Mouse (Mus musculus): ENCODE measurements around the gene Scn7a. TPM values are rescaled to one million over a fixed set of nuclear protein-coding genes. Genes with fewer than 3 reads are reported as not detected.

The Scn7a gene
- polyA plus RNA-seq (2015; fragmentation: Nextera tagmentation; extraction: Ambion mirVana), result 0.01 TPM in 1 of 2 replicates, not detected in the other

- Histone ChIP-seq H3K9ac (no peak within 1 kb of the TSS), H3K9me3 (replicated peaks) (no peaks in the 10 kb centered on the region), H3K4me1 (replicated peaks) (no peaks in the 10 kb centered on the region), H3K4me2 (no peak within 1 kb of the TSS), H3K36me3 (replicated peaks) (no peaks in the 10 kb centered on the region), H3K27ac (replicated peaks) (no peak within 1 kb of the TSS), H3K27me3 (no peaks in the 10 kb centered on the region), H3K4me3 (replicated peaks) (no peak within 1 kb of the TSS)
- 28% methylated on average over 6 of the region's 6 CpGs for WGBS (ENCODE audit: insufficient replicate concordance)
- ATAC-seq (ENCODE audit: insufficient read depth), result no peak
Measured at GRCm38 (mm10) chr2:66784765-66785164, at the start of gene Scn7a. TSS of gene Scn7a (minus strand) at chr2:66784914.

DNA sequence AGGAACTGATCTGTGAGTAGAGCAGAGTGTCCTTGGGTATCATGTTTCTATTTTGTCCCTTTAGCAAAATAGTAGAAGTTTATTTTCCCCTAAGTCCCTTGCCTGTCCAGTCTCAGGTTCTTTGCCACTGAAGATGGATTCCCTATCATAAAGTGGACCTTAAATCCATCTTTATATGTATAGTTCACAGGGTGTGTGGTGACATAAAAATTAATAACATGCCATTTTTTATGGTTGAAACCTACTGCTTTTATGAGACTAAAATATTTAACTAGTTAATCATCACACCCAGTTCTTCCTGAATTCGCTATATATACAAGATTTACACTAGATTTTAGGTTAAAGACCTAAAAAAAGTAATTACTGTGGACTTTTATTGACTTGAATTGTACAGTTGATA, 43.0 kb upstream of the Scn7a start:
- no peaks in the 10 kb centered on the region for H3K4me1 ChIP-seq (replicated peaks)
- 28% methylated on average over 1 of the region's 1 CpGs for WGBS (ENCODE audit: insufficient replicate concordance)
- no peak for ATAC-seq (ENCODE audit: insufficient read depth)
- H3K27me3 ChIP-seq, result no peaks in the 10 kb centered on the region
- no peak overlapping the region for H3K27ac ChIP-seq (replicated peaks)
- no peak overlapping the region for H3K4me3 ChIP-seq (replicated peaks)
- H3K36me3 ChIP-seq (replicated peaks), result no peaks in the 10 kb centered on the region
- H3K4me2 ChIP-seq, result no peak overlapping the region
- H3K9ac ChIP-seq, result no peak overlapping the region
- no peaks in the 10 kb centered on the region for H3K9me3 ChIP-seq (replicated peaks)

DNA sequence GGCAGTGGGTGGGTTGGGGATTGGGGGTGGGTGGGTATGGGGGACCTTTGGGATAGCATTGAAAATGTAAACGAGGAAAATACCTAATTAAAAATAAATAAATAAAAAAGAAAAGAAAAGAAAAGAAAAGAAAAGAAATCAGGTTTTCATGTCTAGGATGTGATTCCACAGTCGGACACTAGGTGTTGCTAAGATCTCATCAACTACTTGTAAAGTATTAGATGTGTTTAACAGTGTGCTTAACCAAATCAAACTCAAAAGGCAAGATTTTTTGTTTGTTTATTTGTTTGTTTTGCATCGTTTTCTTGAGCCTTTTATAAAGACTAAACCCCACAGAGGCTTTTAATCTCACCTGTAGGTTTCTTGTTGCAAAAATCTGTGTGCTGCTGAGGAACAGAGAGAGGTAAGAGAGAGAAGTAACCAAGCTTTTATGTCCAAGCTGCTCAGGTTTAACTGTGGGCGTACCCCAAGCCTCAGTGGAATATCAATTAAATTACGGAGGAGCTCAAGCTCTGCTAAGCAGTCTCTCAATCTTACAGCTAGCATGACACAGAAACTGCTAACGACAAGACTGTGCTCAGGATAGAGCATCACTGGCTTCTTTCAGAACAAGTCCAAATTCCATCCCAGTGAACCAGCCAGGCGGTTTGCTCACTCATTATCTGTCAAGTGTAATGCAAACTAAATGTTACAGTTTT, 35.3 kb upstream of the Scn7a start:
- H3K27me3 ChIP-seq, result no peaks in the 10 kb centered on the region
- no peak overlapping the region for H3K27ac ChIP-seq (replicated peaks)
- ATAC-seq (ENCODE audit: insufficient read depth), result no peak
- WGBS (ENCODE audit: insufficient replicate concordance), result 33% methylated on average over 7 of the region's 7 CpGs
- no peak overlapping the region for H3K4me3 ChIP-seq (replicated peaks)
- no peaks in the 10 kb centered on the region for H3K4me1 ChIP-seq (replicated peaks)
- no peak overlapping the region for H3K9ac ChIP-seq
- H3K4me2 ChIP-seq, result no peak overlapping the region
- H3K36me3 ChIP-seq (replicated peaks), result no peaks in the 10 kb centered on the region
- no peaks in the 10 kb centered on the region for H3K9me3 ChIP-seq (replicated peaks)

GRCm38 (mm10) chr2:66799676-66800249, 15.0 kb upstream of the Scn7a start:
- no peaks in the 10 kb centered on the region for H3K36me3 ChIP-seq (replicated peaks)
- 37% methylated on average over 4 of the region's 4 CpGs for WGBS (ENCODE audit: insufficient replicate concordance)
- no peak overlapping the region for H3K4me3 ChIP-seq (replicated peaks)
- H3K4me1 ChIP-seq (replicated peaks), result no peaks in the 10 kb centered on the region
- H3K9ac ChIP-seq, result no peak overlapping the region
- no peak overlapping the region for H3K4me2 ChIP-seq
- H3K27me3 ChIP-seq, result no peaks in the 10 kb centered on the region
- H3K27ac ChIP-seq (replicated peaks), result no peak overlapping the region
- no peaks in the 10 kb centered on the region for H3K9me3 ChIP-seq (replicated peaks)
- no peak for ATAC-seq (ENCODE audit: insufficient read depth)

DNA sequence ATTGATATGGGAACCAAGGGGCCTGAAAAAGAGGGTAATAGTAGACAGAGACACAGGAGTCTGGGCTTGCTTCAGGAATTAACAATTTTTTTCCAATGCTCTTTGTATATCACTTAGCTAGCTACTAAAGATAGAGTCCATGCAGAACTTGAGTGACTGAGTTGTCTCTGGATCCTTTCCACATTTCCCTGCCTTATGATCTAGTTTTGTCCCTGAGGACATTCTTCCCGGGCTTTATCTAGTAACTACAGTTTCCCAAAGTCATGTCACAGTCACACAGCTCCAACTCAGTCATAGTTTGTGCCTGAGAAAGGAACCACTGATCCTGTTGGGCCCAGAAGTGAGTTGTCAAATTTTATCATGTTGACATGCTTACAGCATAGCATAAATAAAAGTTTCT, 12.8 kb upstream of the Scn7a start:
- Histone ChIP-seq H3K36me3 (replicated peaks) (no peaks in the 10 kb centered on the region), H3K9ac (no peak overlapping the region), H3K4me1 (replicated peaks) (no peaks in the 10 kb centered on the region), H3K27me3 (no peaks in the 10 kb centered on the region), H3K9me3 (replicated peaks) (no peaks in the 10 kb centered on the region), H3K4me2 (no peak overlapping the region), H3K4me3 (replicated peaks) (no peak overlapping the region), H3K27ac (replicated peaks) (no peak overlapping the region)
- ATAC-seq (ENCODE audit: insufficient read depth), result no peak
- WGBS (ENCODE audit: insufficient replicate concordance), result 33% methylated on average over 1 of the region's 1 CpGs

DNA sequence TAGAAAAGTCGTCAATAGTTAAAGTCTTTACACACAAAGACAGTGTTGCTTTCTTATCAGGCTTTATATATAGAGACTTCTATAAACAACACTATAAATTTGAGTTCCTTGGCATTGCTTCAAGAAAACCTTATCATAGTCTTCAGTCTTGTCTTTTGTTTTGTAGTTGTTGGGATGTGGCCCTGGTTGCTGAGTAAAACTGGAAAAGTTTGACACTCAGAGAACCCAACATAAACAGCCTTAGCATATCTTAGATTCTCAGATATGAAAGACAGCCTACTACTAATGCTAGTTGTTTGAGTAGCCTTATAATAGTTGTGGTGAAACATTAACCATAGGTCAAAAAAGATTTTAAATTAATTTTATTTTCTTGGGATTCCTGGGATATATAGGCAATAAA, 6.9 kb upstream of the Scn7a start:
- Histone ChIP-seq H3K4me3 (replicated peaks) (no peak overlapping the region), H3K4me2 (no peak overlapping the region), H3K9me3 (replicated peaks) (no peaks in the 10 kb centered on the region), H3K27ac (replicated peaks) (no peak overlapping the region), H3K9ac (no peak overlapping the region), H3K36me3 (replicated peaks) (no peaks in the 10 kb centered on the region), H3K4me1 (replicated peaks) (no peaks in the 10 kb centered on the region), H3K27me3 (no peaks in the 10 kb centered on the region)
- 50% methylated on average over 1 of the region's 1 CpGs for WGBS (ENCODE audit: insufficient replicate concordance)
- ATAC-seq (ENCODE audit: insufficient read depth), result no peak

GRCm38 (mm10) chr2:66780884-66781283, 3.8 kb downstream of the Scn7a start:
- Histone ChIP-seq H3K4me1 (replicated peaks) (no peaks in the 10 kb centered on the region), H3K9ac (no peak overlapping the region)
- WGBS (ENCODE audit: insufficient replicate concordance), result 54% methylated on average over 2 of the region's 2 CpGs

GRCm38 (mm10) chr2:66767980-66768379, 16.7 kb downstream of the Scn7a start:
- Histone ChIP-seq H3K27ac (replicated peaks) (no peak overlapping the region), H3K9me3 (replicated peaks) (no peaks in the 10 kb centered on the region), H3K4me3 (replicated peaks) (no peak overlapping the region), H3K4me2 (no peak overlapping the region), H3K36me3 (replicated peaks) (no peaks in the 10 kb centered on the region), H3K4me1 (replicated peaks) (no peaks in the 10 kb centered on the region), H3K27me3 (no peaks in the 10 kb centered on the region), H3K9ac (no peak overlapping the region)
- WGBS (ENCODE audit: insufficient replicate concordance), result 53% methylated on average over 2 of the region's 2 CpGs
- no peak for ATAC-seq (ENCODE audit: insufficient read depth)

More at GRCm38 (mm10) chr2:66780884-66781283, 3.8 kb downstream of the Scn7a start:
- Histone ChIP-seq H3K36me3 (replicated peaks) (no peaks in the 10 kb centered on the region), H3K27me3 (no peaks in the 10 kb centered on the region), H3K4me2 (no peak overlapping the region), H3K4me3 (replicated peaks) (no peak overlapping the region), H3K27ac (replicated peaks) (no peak overlapping the region), H3K9me3 (replicated peaks) (no peaks in the 10 kb centered on the region)
- no peak for ATAC-seq (ENCODE audit: insufficient read depth)

GRCm38 (mm10) chr2:66765170-66765569, 19.5 kb downstream of the Scn7a start:
- H3K27ac ChIP-seq (replicated peaks), result no peak overlapping the region
- 14% methylated on average over 1 of the region's 1 CpGs for WGBS (ENCODE audit: insufficient replicate concordance)
- H3K4me3 ChIP-seq (replicated peaks), result no peak overlapping the region
- H3K9me3 ChIP-seq (replicated peaks), result no peaks in the 10 kb centered on the region
- no peak overlapping the region for H3K9ac ChIP-seq
- ATAC-seq (ENCODE audit: insufficient read depth), result no peak
- no peaks in the 10 kb centered on the region for H3K36me3 ChIP-seq (replicated peaks)
- H3K27me3 ChIP-seq, result no peaks in the 10 kb centered on the region
- H3K4me2 ChIP-seq, result no peak overlapping the region
- H3K4me1 ChIP-seq (replicated peaks), result no peaks in the 10 kb centered on the region

DNA sequence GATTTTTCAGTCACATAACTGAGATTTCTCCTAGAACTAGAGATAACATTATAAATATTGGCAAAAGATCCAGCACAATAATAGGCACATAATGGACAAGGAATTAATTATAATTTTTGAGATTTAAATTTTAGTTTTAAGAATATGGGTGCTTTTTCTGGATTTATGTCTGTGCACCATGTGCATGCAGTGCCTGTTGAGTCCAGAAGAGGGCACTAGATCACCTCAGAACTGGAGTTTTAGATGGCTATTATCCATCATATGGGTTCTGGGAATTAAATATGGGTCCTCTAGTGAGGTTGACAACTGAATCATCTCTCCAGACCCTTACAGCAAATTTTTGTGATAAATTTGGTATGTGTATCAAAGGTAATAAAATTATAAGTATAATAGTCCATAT, 21.8 kb downstream of the Scn7a start:
- H3K4me2 ChIP-seq, result no peak overlapping the region
- H3K9ac ChIP-seq, result no peak overlapping the region
- no peak for ATAC-seq (ENCODE audit: insufficient read depth)
- H3K9me3 ChIP-seq (replicated peaks), result no peaks in the 10 kb centered on the region
- no peak overlapping the region for H3K27ac ChIP-seq (replicated peaks)
- H3K36me3 ChIP-seq (replicated peaks), result no peaks in the 10 kb centered on the region
- H3K4me3 ChIP-seq (replicated peaks), result no peak overlapping the region
- no peaks in the 10 kb centered on the region for H3K27me3 ChIP-seq
- H3K4me1 ChIP-seq (replicated peaks), result no peaks in the 10 kb centered on the region

GRCm38 (mm10) chr2:66728002-66728401, 56.7 kb downstream of the Scn7a start:
- Histone ChIP-seq H3K4me3 (replicated peaks) (no peak overlapping the region), H3K27me3 (no peaks in the 10 kb centered on the region), H3K4me1 (replicated peaks) (no peaks in the 10 kb centered on the region), H3K9me3 (replicated peaks) (no peaks in the 10 kb centered on the region), H3K9ac (no peak overlapping the region), H3K27ac (replicated peaks) (no peak overlapping the region), H3K4me2 (no peak overlapping the region), H3K36me3 (replicated peaks) (no peaks in the 10 kb centered on the region)
- 64% methylated on average over 3 of the region's 3 CpGs for WGBS (ENCODE audit: insufficient replicate concordance)
- ATAC-seq (ENCODE audit: insufficient read depth), result no peak

DNA sequence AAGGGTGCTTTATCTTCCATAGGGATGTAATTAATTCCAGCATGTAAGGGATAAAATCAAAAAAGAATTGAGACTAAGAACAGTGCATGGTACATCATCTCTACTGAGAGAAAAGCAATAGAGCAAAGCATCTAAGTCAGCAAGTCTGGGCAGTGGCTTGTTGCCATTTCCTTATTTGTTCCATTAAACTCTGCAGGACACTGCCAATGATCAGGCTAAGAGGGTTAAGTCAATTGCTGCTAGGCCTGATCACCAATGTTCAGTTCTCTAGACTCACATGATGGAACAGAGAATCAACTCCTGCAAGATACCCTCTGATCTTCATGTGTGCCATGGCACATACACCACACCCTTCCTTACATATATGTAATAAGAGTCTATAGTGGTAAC, 57.1 kb downstream of the Scn7a start:
- Histone ChIP-seq H3K4me2 (no peak overlapping the region), H3K36me3 (replicated peaks) (no peaks in the 10 kb centered on the region), H3K9me3 (replicated peaks) (no peaks in the 10 kb centered on the region), H3K27me3 (no peaks in the 10 kb centered on the region), H3K4me1 (replicated peaks) (no peaks in the 10 kb centered on the region), H3K27ac (replicated peaks) (no peak overlapping the region), H3K9ac (no peak overlapping the region), H3K4me3 (replicated peaks) (no peak overlapping the region)
- ATAC-seq (ENCODE audit: insufficient read depth), result no peak
